Mouse (Mus musculus): ENCODE measurements at regions not wholly inside any gene's neighbourhood (a gene's known extent, or its start where the extent isn't known, plus 50 kb on each side); places are given as distances from the start of the nearest gene placed in this dataset.

- H3K27me3 ChIP-seq (ENCODE audit: control insufficient read depth, insufficient read depth, low read length): no peaks in the 10 kb centered on the region
- H3K9ac ChIP-seq (ENCODE audit: low read depth, low read length): no peak overlapping the region
- H3K4me1 ChIP-seq (replicated peaks; ENCODE audit: control insufficient read depth, insufficient read depth, low read length): peaks cover 4% of the 10 kb centered on the region
- H3K9me3 ChIP-seq (ENCODE audit: control insufficient read depth, low read length): no peaks in the 10 kb centered on the region
- no peak for DNase-seq (ENCODE audit: low spot score)
- H3K4me3 ChIP-seq (ENCODE audit: low read depth, low read length): no peak overlapping the region
- 89% methylated on average over 10 of the region's 10 CpGs for WGBS
- no peaks in the 10 kb centered on the region for H3K36me3 ChIP-seq (ENCODE audit: control insufficient read depth, insufficient read depth, low read length)
- no peak for ATAC-seq (ENCODE audit: low FRiP score)
- H3K27ac ChIP-seq (ENCODE audit: low read depth, low read length): no peak overlapping the region
- H3K4me2 ChIP-seq (replicated peaks; ENCODE audit: low read depth, low read length): no peak overlapping the region
Observed at GRCm38 (mm10) chr14:67159996-67160395, 1151.0 kb upstream of the Gulo start.

- Histone ChIP-seq H3K9ac (ENCODE audit: low read depth, low read length) (no peak overlapping the region), H3K27ac (ENCODE audit: low read depth, low read length) (no peak overlapping the region), H3K9me3 (ENCODE audit: control insufficient read depth, low read length) (no peaks in the 10 kb centered on the region), H3K27me3 (ENCODE audit: control insufficient read depth, insufficient read depth, low read length) (no peaks in the 10 kb centered on the region), H3K4me3 (ENCODE audit: low read depth, low read length) (no peak overlapping the region), H3K36me3 (ENCODE audit: control insufficient read depth, insufficient read depth, low read length) (no peaks in the 10 kb centered on the region), H3K4me1 (replicated peaks; ENCODE audit: control insufficient read depth, insufficient read depth, low read length) (peaks cover 4% of the 10 kb centered on the region), H3K4me2 (replicated peaks; ENCODE audit: low read depth, low read length) (no peak overlapping the region)
- no peak for ATAC-seq (ENCODE audit: low FRiP score)
- DNase-seq (ENCODE audit: low spot score): no peak
- 89% methylated on average over 8 of the region's 9 CpGs for WGBS
Observed at GRCm38 (mm10) chr14:67158867-67159266, 1149.9 kb upstream of the Gulo start.

GRCm38 (mm10) chr14:67156366-67156765 lies 1147.4 kb upstream of the Gulo start:
- peaks cover 4% of the 10 kb centered on the region for H3K4me1 ChIP-seq (replicated peaks; ENCODE audit: control insufficient read depth, insufficient read depth, low read length)
- no peaks in the 10 kb centered on the region for H3K27me3 ChIP-seq (ENCODE audit: control insufficient read depth, insufficient read depth, low read length)
- DNase-seq (ENCODE audit: low spot score) (no peak), ATAC-seq (ENCODE audit: low FRiP score) (no peak)
- no peaks in the 10 kb centered on the region for H3K9me3 ChIP-seq (ENCODE audit: control insufficient read depth, low read length)
- H3K27ac ChIP-seq (ENCODE audit: low read depth, low read length): no peak overlapping the region
- H3K4me2 ChIP-seq (replicated peaks; ENCODE audit: low read depth, low read length): no peak overlapping the region
- H3K4me3 ChIP-seq (ENCODE audit: low read depth, low read length): no peak overlapping the region
- H3K36me3 ChIP-seq (ENCODE audit: control insufficient read depth, insufficient read depth, low read length): no peaks in the 10 kb centered on the region
- 79% methylated on average over 8 of the region's 8 CpGs for WGBS
- H3K9ac ChIP-seq (ENCODE audit: low read depth, low read length): no peak overlapping the region

- no peak overlapping the region for H3K4me2 ChIP-seq (replicated peaks; ENCODE audit: low read depth, low read length)
- WGBS: 68% methylated on average over 3 of the region's 3 CpGs
- no peaks in the 10 kb centered on the region for H3K9me3 ChIP-seq (ENCODE audit: control insufficient read depth, low read length)
- DNase-seq (ENCODE audit: low spot score) (no peak), ATAC-seq (ENCODE audit: low FRiP score) (no peak)
- H3K4me3 ChIP-seq (ENCODE audit: low read depth, low read length): no peak overlapping the region
- H3K27me3 ChIP-seq (ENCODE audit: control insufficient read depth, insufficient read depth, low read length): no peaks in the 10 kb centered on the region
- H3K36me3 ChIP-seq (ENCODE audit: control insufficient read depth, insufficient read depth, low read length): no peaks in the 10 kb centered on the region
- peaks cover 4% of the 10 kb centered on the region for H3K4me1 ChIP-seq (replicated peaks; ENCODE audit: control insufficient read depth, insufficient read depth, low read length)
- no peak overlapping the region for H3K27ac ChIP-seq (ENCODE audit: low read depth, low read length)
- no peak overlapping the region for H3K9ac ChIP-seq (ENCODE audit: low read depth, low read length)
Observed at GRCm38 (mm10) chr14:67153621-67154020, 1144.6 kb upstream of the Gulo start.

GRCm38 (mm10) chr14:67149961-67150471 lies 1141.0 kb upstream of the Gulo start:
- ATAC-seq (ENCODE audit: low FRiP score): no peak
- Histone ChIP-seq H3K27ac (ENCODE audit: low read depth, low read length) (no peak overlapping the region), H3K4me2 (replicated peaks; ENCODE audit: low read depth, low read length) (no peak overlapping the region), H3K27me3 (ENCODE audit: control insufficient read depth, insufficient read depth, low read length) (no peaks in the 10 kb centered on the region), H3K9me3 (ENCODE audit: control insufficient read depth, low read length) (no peaks in the 10 kb centered on the region), H3K9ac (ENCODE audit: low read depth, low read length) (no peak overlapping the region), H3K4me3 (ENCODE audit: low read depth, low read length) (no peak overlapping the region), H3K4me1 (replicated peaks; ENCODE audit: control insufficient read depth, insufficient read depth, low read length) (no peaks in the 10 kb centered on the region), H3K36me3 (ENCODE audit: control insufficient read depth, insufficient read depth, low read length) (no peaks in the 10 kb centered on the region)
- 57% methylated on average over 7 of the region's 7 CpGs for WGBS
- no peak for DNase-seq (ENCODE audit: low spot score)

GRCm38 (mm10) chr14:67149091-67149490 lies 1140.1 kb upstream of the Gulo start:
- Histone ChIP-seq H3K4me2 (replicated peaks; ENCODE audit: low read depth, low read length) (no peak overlapping the region), H3K9ac (ENCODE audit: low read depth, low read length) (no peak overlapping the region), H3K9me3 (ENCODE audit: control insufficient read depth, low read length) (no peaks in the 10 kb centered on the region), H3K27me3 (ENCODE audit: control insufficient read depth, insufficient read depth, low read length) (no peaks in the 10 kb centered on the region), H3K4me1 (replicated peaks; ENCODE audit: control insufficient read depth, insufficient read depth, low read length) (no peaks in the 10 kb centered on the region), H3K27ac (ENCODE audit: low read depth, low read length) (no peak overlapping the region), H3K36me3 (ENCODE audit: control insufficient read depth, insufficient read depth, low read length) (no peaks in the 10 kb centered on the region), H3K4me3 (ENCODE audit: low read depth, low read length) (no peak overlapping the region)
- 92% methylated on average over 8 of the region's 8 CpGs for WGBS
- DNase-seq (ENCODE audit: low spot score): no peak
- ATAC-seq (ENCODE audit: low FRiP score): no peak

GRCm38 (mm10) chr14:67146602-67147001 lies 1137.6 kb upstream of the Gulo start:
- no peak for DNase-seq (ENCODE audit: low spot score)
- no peak for ATAC-seq (ENCODE audit: low FRiP score)
- WGBS: 92% methylated on average over 12 of the region's 12 CpGs
- no peak overlapping the region for H3K27ac ChIP-seq (ENCODE audit: low read depth, low read length)
- H3K9ac ChIP-seq (ENCODE audit: low read depth, low read length): no peak overlapping the region
- H3K4me3 ChIP-seq (ENCODE audit: low read depth, low read length): no peak overlapping the region
- no peak overlapping the region for H3K4me2 ChIP-seq (replicated peaks; ENCODE audit: low read depth, low read length)
- H3K4me1 ChIP-seq (replicated peaks; ENCODE audit: control insufficient read depth, insufficient read depth, low read length): no peaks in the 10 kb centered on the region; the same call in 1 of the 2 replicates
- no peaks in the 10 kb centered on the region for H3K27me3 ChIP-seq (ENCODE audit: control insufficient read depth, insufficient read depth, low read length)
- H3K9me3 ChIP-seq (ENCODE audit: control insufficient read depth, low read length): no peaks in the 10 kb centered on the region
- H3K36me3 ChIP-seq (ENCODE audit: control insufficient read depth, insufficient read depth, low read length): no peaks in the 10 kb centered on the region

GRCm38 (mm10) chr14:67145046-67145445 lies 1136.0 kb upstream of the Gulo start:
- Histone ChIP-seq H3K4me2 (replicated peaks; ENCODE audit: low read depth, low read length) (no peak overlapping the region), H3K36me3 (ENCODE audit: control insufficient read depth, insufficient read depth, low read length) (no peaks in the 10 kb centered on the region), H3K27ac (ENCODE audit: low read depth, low read length) (no peak overlapping the region), H3K4me1 (replicated peaks; ENCODE audit: control insufficient read depth, insufficient read depth, low read length) (no peaks in the 10 kb centered on the region; the same call in 1 of the 2 replicates), H3K9me3 (ENCODE audit: control insufficient read depth, low read length) (no peaks in the 10 kb centered on the region), H3K9ac (ENCODE audit: low read depth, low read length) (no peak overlapping the region), H3K4me3 (ENCODE audit: low read depth, low read length) (no peak overlapping the region), H3K27me3 (ENCODE audit: control insufficient read depth, insufficient read depth, low read length) (no peaks in the 10 kb centered on the region)
- 90% methylated on average over 6 of the region's 6 CpGs for WGBS
- no peak for ATAC-seq (ENCODE audit: low FRiP score)
- DNase-seq (ENCODE audit: low spot score): no peak

- Histone ChIP-seq H3K4me1 (replicated peaks; ENCODE audit: control insufficient read depth, insufficient read depth, low read length) (no peaks in the 10 kb centered on the region; the same call in 1 of the 2 replicates), H3K36me3 (ENCODE audit: control insufficient read depth, insufficient read depth, low read length) (no peaks in the 10 kb centered on the region), H3K9ac (ENCODE audit: low read depth, low read length) (no peak overlapping the region), H3K4me2 (replicated peaks; ENCODE audit: low read depth, low read length) (no peak overlapping the region), H3K4me3 (ENCODE audit: low read depth, low read length) (no peak overlapping the region), H3K27me3 (ENCODE audit: control insufficient read depth, insufficient read depth, low read length) (no peaks in the 10 kb centered on the region), H3K27ac (ENCODE audit: low read depth, low read length) (no peak overlapping the region), H3K9me3 (ENCODE audit: control insufficient read depth, low read length) (no peaks in the 10 kb centered on the region)
- WGBS: 96% methylated on average over 4 of the region's 4 CpGs
- ATAC-seq (ENCODE audit: low FRiP score): no peak
- no peak for DNase-seq (ENCODE audit: low spot score)
Observed at GRCm38 (mm10) chr14:67144461-67144985, 1135.5 kb upstream of the Gulo start.
